Mouse (Mus musculus) lung, embryonic 14.5 days (tissue): ENCODE results near the gene Btbd3. TPM values are rescaled to one million over a fixed set of nuclear protein-coding genes. Genes with fewer than 3 reads are reported as not detected.

Source experiments
- ATAC-seq: fragments of 200-750 bp; cut with Nextera tagmentation; 2 replicates; pipeline ENCODE4 v1.8.0; 2017; ENCODE audit warnings: mild to moderate bottlenecking, moderate TSS enrichment, moderate library complexity; ENCODE audit not compliant: insufficient read depth
- DNase-seq: peaks from one replicate; pipeline ENCODE4 v3.0.0-alpha.2; 2015
- H3K27ac ChIP-seq: fragments of 300-500 bp; sonication (generic); 2 replicates; pipeline ENCODE4 v1.5.1; 2014; ENCODE audit warnings: low read depth, mild to moderate bottlenecking, moderate library complexity
- H3K27me3 ChIP-seq: fragments of 300-500 bp; sonication (generic); 2 replicates; pipeline ENCODE4 v1.6.1; 2014; ENCODE audit warnings: low read length, control low read depth; ENCODE audit not compliant: insufficient read depth
- H3K36me3 ChIP-seq: fragments of 300-500 bp; sonication (generic); 2 replicates; pipeline ENCODE4 v1.6.1; 2014; ENCODE audit warnings: control low read depth; ENCODE audit not compliant: insufficient read depth
- H3K4me1 ChIP-seq: fragments of 300-500 bp; sonication (generic); 2 replicates; pipeline ENCODE4 v1.6.1; 2014; ENCODE audit warnings: antibody characterized with exemption, control low read depth; ENCODE audit not compliant: insufficient read depth
- H3K4me2 ChIP-seq: fragments of 300-500 bp; sonication (generic); 2 replicates; pipeline ENCODE4 v1.6.1; 2014; ENCODE audit warnings: mild to moderate bottlenecking
- H3K4me3 ChIP-seq: fragments of 300-500 bp; sonication (generic); 2 replicates; pipeline ENCODE4 v1.5.1; 2014; ENCODE audit warnings: low read depth, low read length
- H3K9ac ChIP-seq: fragments of 300-500 bp; sonication (generic); 2 replicates; pipeline ENCODE4 v1.6.1; 2014
- H3K9me3 ChIP-seq: fragments of 300-500 bp; sonication (generic); 2 replicates; pipeline ENCODE4 v1.6.1; 2016; ENCODE audit warnings: low read depth, low read length, control low read depth
- CTCF ChIP-seq: IDR thresholded peaks from 2 replicates; pipeline ENCODE4 v1.5.1; 2016; ENCODE audit warnings: antibody characterized with exemption, low read depth
- WGBS: fragments of 180-500 bp; shearing (Covaris S2); extraction: QIAGEN DNeasy Blood & Tissue Kit; methylation state at CpG from one replicate; pipeline ENCODE4 v1.1.7; 2014; 5-methylcytosine and 5-hydroxymethylcytosine counted together
- polyA plus RNA-seq: library from polyadenylated mRNA; unstranded; fragments of >200 nt; fragmentation: Nextera tagmentation; extraction: Ambion mirVana; gene quantifications from 2 replicates; pipeline ENCODE4 v1.2.1, GENCODE M21; 2014

Btbd3 gene
- polyA plus RNA-seq, 1 experiment from 2014 or later, result 47.6 TPM

DNA sequence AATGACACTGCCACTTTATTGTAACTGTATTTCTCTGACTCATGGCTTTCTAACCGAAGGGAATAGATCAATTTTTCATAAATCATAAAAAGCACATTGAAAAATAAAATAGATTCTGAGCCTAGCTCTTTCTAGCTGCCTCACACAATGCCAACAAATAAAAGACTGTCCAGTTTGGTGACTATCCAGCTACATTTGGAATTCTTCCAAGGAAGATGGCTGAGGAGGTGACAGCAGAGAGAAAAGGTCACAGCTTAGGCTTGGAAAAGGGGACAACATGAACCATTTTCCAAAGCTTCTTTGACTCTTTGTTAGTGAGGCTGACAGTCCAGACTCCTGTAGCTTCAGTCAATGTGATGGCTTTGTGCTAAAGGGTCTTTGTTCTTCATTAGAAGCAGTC is 132.2 kb downstream of the Btbd3 start:
- DNase-seq (peak; percentile 48), ATAC-seq (no peak)
- H3K9ac ChIP-seq, result no peak overlapping the region
- WGBS, result 59% methylated on average over 1 of the region's 1 CpGs
- TF ChIP-seq CTCF, result no peak
- no peak overlapping the region for H3K4me3 ChIP-seq
- no peak overlapping the region for H3K4me2 ChIP-seq
- no peak overlapping the region for H3K27ac ChIP-seq
- no peaks in the 10 kb centered on the region for H3K36me3 ChIP-seq
- H3K4me1 ChIP-seq, result no peaks in the 10 kb centered on the region
- no peaks in the 10 kb centered on the region for H3K9me3 ChIP-seq
- no peaks in the 10 kb centered on the region for H3K27me3 ChIP-seq

DNA sequence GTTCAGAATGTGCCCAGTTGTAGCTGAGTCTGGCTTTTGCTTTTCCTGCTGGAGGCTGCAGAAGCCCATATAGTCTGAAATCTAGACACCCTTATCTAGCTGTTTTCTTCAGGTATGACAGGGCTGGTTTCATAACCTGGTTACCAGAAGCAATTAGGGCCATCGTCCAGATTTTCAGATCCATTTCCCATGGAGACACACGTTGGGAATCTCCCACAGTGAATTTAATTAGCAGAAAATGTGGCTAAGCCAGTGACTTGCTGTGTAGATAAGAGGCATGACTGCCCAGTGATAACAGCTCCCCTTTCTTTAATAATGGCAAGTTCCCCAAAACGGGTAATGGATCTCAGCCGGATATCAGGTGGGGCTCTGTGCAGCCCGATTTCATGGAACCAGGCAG is 146.7 kb downstream of the Btbd3 start:
- no peak overlapping the region for H3K27ac ChIP-seq
- no peak for TF ChIP-seq CTCF
- no peak overlapping the region for H3K4me2 ChIP-seq
- no peak overlapping the region for H3K9ac ChIP-seq
- H3K36me3 ChIP-seq, result no peaks in the 10 kb centered on the region
- H3K9me3 ChIP-seq, result no peaks in the 10 kb centered on the region
- DNase-seq, result no peak
- WGBS, result 67% methylated on average over 5 of the region's 5 CpGs
- H3K27me3 ChIP-seq, result no peaks in the 10 kb centered on the region
- no peak for ATAC-seq
- 0 out of 2 replicates have a peak, but pooled peaks cover 3% of the 10 kb centered on the region for H3K4me1 ChIP-seq
- H3K4me3 ChIP-seq, result no peak overlapping the region

DNA sequence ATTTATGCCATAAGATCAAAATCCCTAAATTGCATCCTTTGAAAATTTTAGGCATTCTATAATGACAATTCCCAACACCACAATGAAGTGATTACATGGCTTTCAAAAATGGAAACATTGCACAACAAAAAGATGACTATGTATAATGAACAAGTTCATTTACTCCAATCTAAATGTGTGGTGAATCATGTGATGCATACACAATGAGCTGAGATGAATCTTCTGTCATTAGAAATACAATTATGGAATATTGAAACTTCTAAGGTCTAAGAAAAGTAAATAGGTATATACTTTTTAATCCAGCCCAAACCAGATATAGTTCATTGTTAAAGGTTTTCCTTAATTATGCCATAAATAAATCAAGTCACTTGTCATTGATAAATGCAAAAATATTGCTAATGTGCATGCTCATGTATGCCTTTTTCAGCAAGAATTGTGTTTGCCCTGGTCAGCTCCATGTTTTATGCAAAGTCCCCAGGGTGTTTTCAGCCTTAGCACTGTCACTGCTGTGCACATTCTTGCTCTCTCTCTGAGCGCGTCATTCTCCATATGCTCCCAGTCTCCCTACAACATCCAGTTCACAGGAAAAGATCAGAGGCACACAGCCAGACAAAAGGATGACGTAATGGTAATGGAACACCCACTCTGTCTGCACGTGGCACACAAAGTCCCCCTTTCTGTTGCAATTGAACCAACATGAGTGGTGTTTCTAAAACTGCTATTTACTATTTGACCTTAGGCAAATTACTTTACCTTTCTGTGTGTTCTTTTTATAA is 149.6 kb downstream of the Btbd3 start:
- ATAC-seq (peak; percentile 92), DNase-seq (peak; percentile 79)
- no peak for TF ChIP-seq CTCF
- no peak overlapping the region for H3K27ac ChIP-seq
- 0 out of 2 replicates have a peak, but pooled peaks cover 3% of the 10 kb centered on the region for H3K4me1 ChIP-seq
- H3K9me3 ChIP-seq, result no peaks in the 10 kb centered on the region
- H3K4me3 ChIP-seq, result no peak overlapping the region
- no peaks in the 10 kb centered on the region for H3K27me3 ChIP-seq
- 9% methylated on average over 4 of the region's 4 CpGs for WGBS
- no peak overlapping the region for H3K4me2 ChIP-seq
- H3K9ac ChIP-seq, result no peak overlapping the region
- no peaks in the 10 kb centered on the region for H3K36me3 ChIP-seq

- Histone ChIP-seq H3K9me3 (no peaks in the 10 kb centered on the region), H3K36me3 (no peaks in the 10 kb centered on the region), H3K4me1 (0 out of 2 replicates have a peak, but pooled peaks cover 3% of the 10 kb centered on the region), H3K27ac (no peak overlapping the region), H3K4me3 (no peak overlapping the region), H3K27me3 (no peaks in the 10 kb centered on the region), H3K9ac (no peak overlapping the region), H3K4me2 (no peak overlapping the region)
- DNase-seq (no peak), ATAC-seq (peak; percentile 62; the same call in 1 of the 2 replicates)
- TF ChIP-seq CTCF, result no peak
These were observed 150.3 kb downstream of the Btbd3 start for GRCm38 (mm10) chr2:138406703-138407102.

GRCm38 (mm10) chr2:138412537-138412936 is 156.2 kb downstream of the Btbd3 start:
- Histone ChIP-seq H3K9me3 (no peaks in the 10 kb centered on the region), H3K27me3 (no peaks in the 10 kb centered on the region), H3K9ac (no peak overlapping the region), H3K4me3 (no peak overlapping the region), H3K27ac (peak overlapping the region; percentile 15; the same call in 1 of the 2 replicates), H3K36me3 (no peaks in the 10 kb centered on the region), H3K4me1 (peaks cover 4% of the 10 kb centered on the region; the same call in 1 of the 2 replicates), H3K4me2 (no peak overlapping the region)
- ATAC-seq, result peak; percentile 35; the same call in 1 of the 2 replicates
- DNase-seq, result peak; percentile 48
- 19% methylated on average over 5 of the region's 5 CpGs for WGBS
- no peak for TF ChIP-seq CTCF

DNA sequence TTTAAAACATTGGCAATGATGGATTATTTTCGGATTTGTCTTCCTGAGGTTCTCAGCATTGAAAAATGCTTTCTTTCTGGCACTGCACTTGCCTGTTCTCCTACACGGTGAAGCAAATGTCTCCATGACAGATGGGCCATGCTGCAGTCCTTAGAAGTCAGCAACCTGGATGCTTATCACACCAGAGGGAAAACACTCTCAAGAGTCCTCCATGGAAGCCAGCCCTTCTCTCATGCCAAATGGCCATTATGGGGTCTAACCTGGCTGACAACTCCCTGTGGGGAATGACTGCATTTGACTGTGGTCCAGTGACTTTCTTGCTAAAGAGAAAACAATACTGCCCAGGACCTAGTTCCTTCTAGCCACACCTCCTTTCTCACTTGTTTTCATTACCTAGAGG is 166.0 kb downstream of the Btbd3 start:
- ATAC-seq, result no peak
- Histone ChIP-seq H3K36me3 (no peaks in the 10 kb centered on the region), H3K4me2 (no peak overlapping the region)

GRCm38 (mm10) chr2:138431991-138432390 is 175.6 kb downstream of the Btbd3 start:
- H3K27me3 ChIP-seq, result no peaks in the 10 kb centered on the region
- no peak overlapping the region for H3K27ac ChIP-seq
- H3K36me3 ChIP-seq, result no peaks in the 10 kb centered on the region
- no peak for ATAC-seq
- H3K4me1 ChIP-seq, result no peaks in the 10 kb centered on the region
- WGBS, result 43% methylated on average over 2 of the region's 2 CpGs
- H3K4me3 ChIP-seq, result no peak overlapping the region
- H3K9ac ChIP-seq, result no peak overlapping the region
- DNase-seq, result peak; percentile 13
- no peak for TF ChIP-seq CTCF
- H3K9me3 ChIP-seq, result no peaks in the 10 kb centered on the region
- no peak overlapping the region for H3K4me2 ChIP-seq

More for the DNA sequence above, 166.0 kb downstream of the Btbd3 start:
- WGBS, result 50% methylated on average over 2 of the region's 2 CpGs
- Histone ChIP-seq H3K4me3 (no peak overlapping the region), H3K4me1 (no peaks in the 10 kb centered on the region), H3K27me3 (no peaks in the 10 kb centered on the region), H3K9me3 (no peaks in the 10 kb centered on the region), H3K27ac (no peak overlapping the region), H3K9ac (no peak overlapping the region)
- no peak for DNase-seq
- TF ChIP-seq CTCF, result no peak
